Mouse (Mus musculus) hindbrain, embryonic 16.5 days (tissue): ENCODE data around the gene Olfr286. TPM values are rescaled to one million over a fixed set of nuclear protein-coding genes. Genes with fewer than 3 reads are reported as not detected.

Source experiments
- ATAC-seq: fragments of 200-750 bp; cut with Nextera tagmentation; 2 replicates; pipeline ENCODE4 v1.8.0; 2017; ENCODE audit warnings: moderate TSS enrichment, moderate library complexity
- H3K27ac ChIP-seq: fragments of 300-500 bp; sonication (generic); 2 replicates; pipeline ENCODE4 v1.5.1; 2014; ENCODE audit warnings: low read depth, mild to moderate bottlenecking, control low read depth, low read length, moderate library complexity
- H3K27me3 ChIP-seq: fragments of 300-500 bp; sonication (generic); replicated peaks from 2 replicates; pipeline ENCODE4 v1.6.1; 2014; ENCODE audit warnings: low read length; ENCODE audit not compliant: control insufficient read depth, insufficient read depth
- H3K36me3 ChIP-seq: fragments of 300-500 bp; sonication (generic); 2 replicates; pipeline ENCODE4 v1.6.1; 2014; ENCODE audit warnings: mild to moderate bottlenecking, low read length, moderate library complexity, mixed read lengths; ENCODE audit not compliant: control insufficient read depth, insufficient read depth
- H3K4me1 ChIP-seq: fragments of 300-500 bp; sonication (generic); 2 replicates; pipeline ENCODE4 v1.6.1; 2014; ENCODE audit warnings: low read depth, low read length; ENCODE audit not compliant: control insufficient read depth, insufficient read depth
- H3K4me2 ChIP-seq: fragments of 300-500 bp; sonication (generic); 2 replicates; pipeline ENCODE4 v1.6.1; 2014; ENCODE audit warnings: mild to moderate bottlenecking, low read length, control low read depth, moderate library complexity
- H3K4me3 ChIP-seq: fragments of 300-500 bp; sonication (generic); 2 replicates; pipeline ENCODE4 v1.5.1; 2014; ENCODE audit warnings: mild to moderate bottlenecking, low read length, control low read depth, moderate library complexity
- H3K9ac ChIP-seq: fragments of 300-500 bp; sonication (generic); 2 replicates; pipeline ENCODE4 v1.6.1; 2014; ENCODE audit warnings: low read depth, mild to moderate bottlenecking, control low read depth, low read length, moderate library complexity
- H3K9me3 ChIP-seq: fragments of 300-500 bp; sonication (generic); 2 replicates; pipeline ENCODE4 v1.6.1; 2014; ENCODE audit warnings: mild to moderate bottlenecking, low read length, moderate library complexity; ENCODE audit not compliant: control insufficient read depth
- WGBS: fragments of 180-500 bp; shearing (Covaris S2); extraction: QIAGEN DNeasy Blood & Tissue Kit; methylation state at CpG from one replicate; pipeline ENCODE4 v1.1.7; 2014; 5-methylcytosine and 5-hydroxymethylcytosine counted together
- polyA plus RNA-seq: library from polyadenylated mRNA; unstranded; fragments of >200 nt; fragmentation: Nextera tagmentation; extraction: Ambion mirVana; gene quantifications from 2 replicates; pipeline ENCODE4 v1.2.1, GENCODE M21; 2015

Gene Olfr286
- not detected in 2 replicates for polyA plus RNA-seq

DNA sequence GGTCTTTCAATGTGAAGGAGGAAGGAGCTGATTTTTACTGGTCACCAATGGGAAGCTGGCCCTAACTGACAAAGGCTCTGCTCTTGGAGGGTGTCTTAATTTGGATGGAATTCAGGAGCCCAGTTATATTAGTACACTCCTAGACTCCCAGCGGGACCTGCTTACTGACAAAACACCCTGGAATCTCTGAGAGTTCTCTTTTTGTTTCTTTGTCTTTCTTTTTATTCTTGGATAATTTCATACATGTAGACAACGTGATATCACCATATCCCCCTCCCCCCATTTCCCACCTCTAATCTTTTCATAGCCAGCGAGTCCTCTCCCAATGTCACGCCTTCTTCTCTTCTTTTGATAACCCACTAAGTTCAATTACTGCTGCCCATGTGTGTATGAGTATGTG lies at the start of gene Olfr286:
Gene Olfr286 (minus strand): TSS at position 101 of the 400 bp plus-strand sequence.
- Histone ChIP-seq H3K4me2 (no peak within 1 kb of the TSS), H3K4me3 (no peak within 1 kb of the TSS), H3K9me3 (peaks cover 3% of the 10 kb centered on the region; the same call in 1 of the 2 replicates), H3K9ac (no peak within 1 kb of the TSS), H3K36me3 (no peaks in the 10 kb centered on the region), H3K4me1 (no peaks in the 10 kb centered on the region), H3K27me3 (no peaks in the 10 kb centered on the region), H3K27ac (no peak within 1 kb of the TSS)
- WGBS = 89% methylated on average over 4 of the region's 4 CpGs
- ATAC-seq = no peak

DNA sequence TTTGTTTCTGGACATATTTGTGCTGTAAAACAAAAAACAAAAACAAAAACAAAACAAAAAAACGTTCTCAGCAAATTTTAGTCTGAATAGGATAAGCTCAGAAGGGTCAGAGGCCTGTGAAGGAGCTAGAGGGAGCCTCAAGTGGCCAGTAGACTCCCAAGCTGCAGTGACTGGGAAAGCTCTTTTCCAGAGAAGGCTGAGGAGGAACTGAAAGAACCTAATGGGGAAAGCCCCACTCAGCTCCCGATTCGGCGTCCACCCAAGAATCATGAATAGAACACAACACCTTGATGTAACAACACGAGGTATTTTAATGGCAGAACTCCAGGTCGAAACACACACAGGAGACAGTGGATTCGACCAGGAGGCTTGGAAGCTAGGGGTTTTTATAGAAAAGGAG lies 23.5 kb upstream of the Olfr286 start:
- Histone ChIP-seq H3K4me1 (no peaks in the 10 kb centered on the region), H3K9ac (no peak overlapping the region), H3K4me3 (no peak overlapping the region), H3K9me3 (no peaks in the 10 kb centered on the region), H3K27ac (no peak overlapping the region), H3K36me3 (no peaks in the 10 kb centered on the region), H3K27me3 (no peaks in the 10 kb centered on the region), H3K4me2 (no peak overlapping the region)
- no peak for ATAC-seq
- WGBS = 90% methylated on average over 7 of the region's 7 CpGs

DNA sequence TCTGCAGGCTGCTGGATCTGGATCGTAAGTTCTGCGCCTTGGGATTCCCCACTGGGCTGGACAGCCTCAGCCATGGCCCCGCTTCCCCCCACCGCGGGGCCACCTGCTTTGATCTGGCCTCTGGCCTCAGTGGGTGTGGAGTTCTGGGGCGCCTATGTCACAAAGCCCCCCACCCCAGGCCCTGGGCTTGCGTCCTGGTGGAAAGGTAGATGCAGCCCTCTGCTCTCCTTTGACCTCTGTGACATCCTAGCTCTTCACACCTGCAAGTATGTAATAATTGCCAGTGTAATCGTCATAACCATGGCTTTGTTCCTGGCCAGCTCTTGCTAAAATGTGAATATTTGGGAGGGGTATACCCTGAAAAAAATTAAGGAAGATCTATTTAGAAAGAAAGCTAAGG lies 22.9 kb upstream of the Olfr286 start, which contains the start of gene H1fnt:
Gene H1fnt (minus strand): TSS at position 101 of the 400 bp plus-strand sequence.
- Histone ChIP-seq H3K27ac (no peak within 1 kb of the TSS), H3K9ac (no peak within 1 kb of the TSS), H3K4me1 (no peaks in the 10 kb centered on the region), H3K4me3 (no peak within 1 kb of the TSS), H3K27me3 (no peaks in the 10 kb centered on the region), H3K4me2 (no peak within 1 kb of the TSS), H3K36me3 (no peaks in the 10 kb centered on the region), H3K9me3 (no peaks in the 10 kb centered on the region)
- 83% methylated on average over 8 of the region's 8 CpGs for WGBS
- no peak for ATAC-seq

DNA sequence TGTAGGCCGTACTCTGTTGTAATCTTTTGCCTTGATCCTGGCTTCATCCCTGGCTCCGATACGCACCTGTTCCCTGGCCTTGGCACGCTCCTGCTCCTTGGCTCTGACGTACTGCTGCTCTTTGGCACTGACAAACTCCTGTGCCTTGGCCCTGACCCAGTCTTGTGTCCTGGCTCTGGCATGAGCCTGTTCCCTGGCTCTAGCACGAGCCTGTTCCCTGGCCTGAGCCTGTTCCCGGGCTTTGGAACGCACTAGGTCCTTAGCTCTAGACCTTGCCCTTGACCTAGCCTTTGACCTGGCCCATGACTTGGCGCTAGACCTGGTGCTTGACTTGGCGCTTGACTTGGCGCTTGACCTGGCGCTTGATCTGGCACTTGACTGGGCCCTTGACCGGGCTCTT lies 22.0 kb upstream of the Olfr286 start:
- Histone ChIP-seq H3K27ac (no peak overlapping the region), H3K36me3 (no peaks in the 10 kb centered on the region), H3K9me3 (no peaks in the 10 kb centered on the region), H3K4me3 (no peak overlapping the region), H3K4me1 (no peaks in the 10 kb centered on the region), H3K4me2 (no peak overlapping the region), H3K27me3 (no peaks in the 10 kb centered on the region), H3K9ac (no peak overlapping the region)
- 90% methylated on average over 13 of the region's 13 CpGs for WGBS
- ATAC-seq = no peak

- Histone ChIP-seq H3K4me3 (no peak overlapping the region), H3K27ac (no peak overlapping the region)
- 90% methylated on average over 4 of the region's 4 CpGs for WGBS
Measured at GRCm38 (mm10) chr15:98235442-98235841, 1.2 kb upstream of the Olfr286 start.

DNA sequence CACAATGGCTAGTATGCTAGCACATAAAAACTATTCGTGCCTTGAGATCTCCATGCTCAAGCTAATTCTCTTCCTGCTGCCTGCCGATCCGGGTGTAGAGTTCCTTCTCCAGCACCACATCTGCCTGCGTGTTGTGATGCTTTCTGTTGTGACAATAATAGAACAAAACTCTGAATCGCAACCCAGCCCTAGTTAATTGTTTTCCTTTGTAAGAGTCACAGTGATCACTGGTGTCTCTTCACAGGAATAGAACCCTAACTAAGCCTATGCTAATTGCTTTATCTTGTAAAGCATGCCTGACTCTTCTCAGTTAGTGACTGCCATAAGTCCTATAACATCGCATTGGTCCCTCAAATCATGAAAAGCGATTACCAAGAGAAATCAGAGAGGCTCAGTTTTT lies 8.2 kb downstream of the Olfr286 start:
- Histone ChIP-seq H3K27ac (no peak overlapping the region), H3K4me2 (no peak overlapping the region), H3K27me3 (no peaks in the 10 kb centered on the region), H3K4me1 (no peaks in the 10 kb centered on the region), H3K4me3 (no peak overlapping the region), H3K9ac (no peak overlapping the region), H3K9me3 (no peaks in the 10 kb centered on the region), H3K36me3 (no peaks in the 10 kb centered on the region)
- WGBS = 72% methylated on average over 7 of the region's 7 CpGs
- ATAC-seq = no peak

More at GRCm38 (mm10) chr15:98235442-98235841, 1.2 kb upstream of the Olfr286 start:
- Histone ChIP-seq H3K36me3 (no peaks in the 10 kb centered on the region), H3K9ac (no peak overlapping the region), H3K9me3 (peaks cover 3% of the 10 kb centered on the region; the same call in 1 of the 2 replicates), H3K4me2 (no peak overlapping the region), H3K27me3 (no peaks in the 10 kb centered on the region), H3K4me1 (no peaks in the 10 kb centered on the region)
- no peak for ATAC-seq

- H3K27ac ChIP-seq = no peak overlapping the region
- no peak for ATAC-seq
- no peaks in the 10 kb centered on the region for H3K36me3 ChIP-seq
- no peaks in the 10 kb centered on the region for H3K4me1 ChIP-seq
- H3K27me3 ChIP-seq = no peaks in the 10 kb centered on the region
- no peak overlapping the region for H3K9ac ChIP-seq
- WGBS = 44% methylated on average over 16 of the region's 16 CpGs
- H3K4me3 ChIP-seq = no peak overlapping the region
- H3K4me2 ChIP-seq = no peak overlapping the region
- no peaks in the 10 kb centered on the region for H3K9me3 ChIP-seq
Measured at GRCm38 (mm10) chr15:98225610-98226009, 8.6 kb downstream of the Olfr286 start.

DNA sequence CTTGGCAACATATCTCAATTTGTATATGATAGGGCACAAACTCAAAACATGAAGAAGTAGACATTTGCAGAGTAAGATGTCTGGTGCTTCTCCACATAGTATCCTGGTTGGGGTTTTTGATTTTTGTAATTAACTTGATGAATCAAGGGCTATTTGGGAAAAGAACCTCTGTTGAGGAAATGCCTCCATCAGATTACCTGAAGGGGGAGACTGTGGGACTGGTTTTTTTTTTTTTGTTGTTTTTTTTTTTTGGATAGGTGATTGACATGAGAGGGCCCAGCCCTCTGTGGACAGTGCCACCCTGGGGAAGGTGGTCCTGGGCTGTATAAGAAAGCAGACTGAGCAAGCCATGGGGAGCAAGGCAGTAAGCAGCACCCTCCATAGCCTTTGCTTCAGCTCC lies 11.9 kb downstream of the Olfr286 start:
- H3K4me1 ChIP-seq = no peaks in the 10 kb centered on the region
- ATAC-seq = no peak
- H3K9ac ChIP-seq = no peak overlapping the region
- H3K36me3 ChIP-seq = no peaks in the 10 kb centered on the region
- no peak overlapping the region for H3K4me3 ChIP-seq
- no peaks in the 10 kb centered on the region for H3K27me3 ChIP-seq
- H3K27ac ChIP-seq = no peak overlapping the region
- no peak overlapping the region for H3K4me2 ChIP-seq
- H3K9me3 ChIP-seq = no peaks in the 10 kb centered on the region

DNA sequence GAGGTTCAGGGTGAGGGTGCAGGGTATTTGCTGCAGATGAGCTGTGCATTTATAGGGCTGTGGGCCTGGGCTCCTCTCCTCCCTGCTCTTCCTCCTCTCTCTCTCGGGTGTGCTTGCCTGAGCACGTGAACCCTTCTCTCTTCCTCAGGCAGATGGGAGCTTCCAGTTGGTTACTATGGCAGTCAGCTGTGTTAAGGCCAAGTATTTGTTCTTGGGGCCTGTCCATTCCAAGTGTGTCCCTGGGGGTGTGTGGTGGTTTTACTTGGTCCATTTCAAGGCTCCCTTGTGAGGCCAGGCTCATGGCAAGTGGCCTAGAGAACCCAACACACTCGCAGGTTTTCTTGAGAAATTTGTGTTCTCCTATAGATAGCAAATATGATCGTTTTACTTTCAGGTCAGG lies 13.4 kb downstream of the Olfr286 start, which contains the start of the genes Gm44579 and Olfr287:
Gene Gm44579 (minus strand): TSS at position 101 of the 400 bp plus-strand sequence.
Gene Olfr287 (minus strand): TSS at position 180 of the 400 bp plus-strand sequence.
- no peaks in the 10 kb centered on the region for H3K9me3 ChIP-seq
- no peak within 1 kb of the TSS for H3K9ac ChIP-seq
- H3K27ac ChIP-seq = no peak within 1 kb of the TSS
- H3K4me1 ChIP-seq = no peaks in the 10 kb centered on the region
- no peak within 1 kb of the TSS for H3K4me3 ChIP-seq
- H3K36me3 ChIP-seq = no peaks in the 10 kb centered on the region
- ATAC-seq = no peak
- WGBS = 50% methylated on average over 3 of the region's 4 CpGs
- no peaks in the 10 kb centered on the region for H3K27me3 ChIP-seq
- H3K4me2 ChIP-seq = no peak within 1 kb of the TSS

DNA sequence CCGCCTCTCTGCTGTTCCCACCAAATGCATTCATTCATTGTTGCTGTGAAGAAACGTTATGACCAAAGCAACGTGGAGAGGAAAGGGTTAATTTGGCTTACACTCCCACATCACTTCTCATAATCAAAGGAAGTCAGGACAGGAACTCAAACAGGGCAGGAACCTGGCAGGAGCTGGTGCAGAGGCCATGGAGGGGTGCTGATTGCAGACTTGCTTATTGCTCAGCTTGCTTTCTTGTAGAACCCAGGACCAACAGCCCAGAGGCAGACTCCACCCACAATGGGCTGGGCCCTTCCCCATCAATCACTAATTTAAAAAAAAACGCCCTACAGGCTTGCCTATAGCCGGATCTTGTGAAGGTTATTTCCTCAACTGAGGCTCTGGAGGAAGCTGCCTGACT lies 20.1 kb downstream of the Olfr286 start:
- H3K4me3 ChIP-seq = no peak overlapping the region
- no peak for ATAC-seq
- 77% methylated on average over 5 of the region's 5 CpGs for WGBS
- no peaks in the 10 kb centered on the region for H3K36me3 ChIP-seq
- no peaks in the 10 kb centered on the region for H3K4me1 ChIP-seq
- no peak overlapping the region for H3K4me2 ChIP-seq
- H3K9me3 ChIP-seq = no peaks in the 10 kb centered on the region
- no peak overlapping the region for H3K27ac ChIP-seq
- H3K9ac ChIP-seq = no peak overlapping the region
- no peaks in the 10 kb centered on the region for H3K27me3 ChIP-seq
